Mouse (Mus musculus) monocyte, adult 59 days (primary cell): ENCODE measurements around the gene Parp11. TPM values are rescaled to one million over a fixed set of nuclear protein-coding genes. Genes with fewer than 3 reads are reported as not detected.

Source experiments
- total RNA-seq, 2 experiments: library from RNA; stranded (reverse); gene quantifications; one replicate each; pipeline ENCODE4 v1.2.4; 2023

Parp11 gene
- total RNA-seq: 10 to 100 TPM; 36.5 to 38.7 TPM

GRCm38 (mm10) chr6:127446436-127446890 lies at the start of gene Parp11:
TSS of gene Parp11 (plus strand) at chr6:127446840.

Other genes starting within 250 kb of the Parp11 start
- 1 to 10 TPM; 7.4 to 8.3 TPM for gene Cracr2a, start 114.5 kb downstream of the Parp11 start, total RNA-seq